Mouse (Mus musculus) midbrain, postnatal 0 days (tissue): ENCODE results near the gene Adk. TPM values are rescaled to one million over a fixed set of nuclear protein-coding genes. Genes with fewer than 3 reads are reported as not detected.

Experiments
- ATAC-seq: fragments of 200-750 bp; cut with Nextera tagmentation; 2 replicates; pipeline ENCODE4 v1.8.0; 2017; ENCODE audit warnings: moderate number of reproducible peaks, mild to moderate bottlenecking, moderate TSS enrichment, moderate library complexity; ENCODE audit not compliant: low FRiP score
- DNase-seq: peaks from one replicate; pipeline ENCODE4 v3.0.0-alpha.2; 2015; ENCODE audit warnings: low spot score
- H3K27ac ChIP-seq: fragments of 300-500 bp; sonication (generic); 2 replicates; pipeline ENCODE4 v1.5.1; 2014; ENCODE audit warnings: low read depth, mild to moderate bottlenecking, low read length, mixed read lengths
- H3K27me3 ChIP-seq: fragments of 300-500 bp; sonication (generic); 2 replicates; pipeline ENCODE4 v1.6.1; 2014; ENCODE audit warnings: low read length, control low read depth, mixed read lengths; ENCODE audit not compliant: insufficient read depth
- H3K36me3 ChIP-seq: fragments of 300-500 bp; sonication (generic); 2 replicates; pipeline ENCODE4 v1.6.1; 2014; ENCODE audit warnings: low read length, control low read depth, mixed read lengths; ENCODE audit not compliant: insufficient read depth
- H3K4me1 ChIP-seq: fragments of 300-500 bp; sonication (generic); 2 replicates; pipeline ENCODE4 v1.6.1; 2014; ENCODE audit warnings: mild to moderate bottlenecking, control low read depth, antibody characterized with exemption, low read length, mixed read lengths; ENCODE audit not compliant: insufficient read depth
- H3K4me2 ChIP-seq: fragments of 300-500 bp; sonication (generic); 2 replicates; pipeline ENCODE4 v1.6.1; 2014; ENCODE audit warnings: low read depth, mild to moderate bottlenecking, low read length, mixed read lengths; ENCODE audit not compliant: poor library complexity, severe bottlenecking
- H3K4me3 ChIP-seq: fragments of 300-500 bp; sonication (generic); 2 replicates; pipeline ENCODE4 v1.5.1; 2014; ENCODE audit warnings: low read depth, mild to moderate bottlenecking, low read length, moderate library complexity
- H3K9ac ChIP-seq: fragments of 300-500 bp; sonication (generic); replicated peaks from 2 replicates; pipeline ENCODE4 v1.6.1; 2014; ENCODE audit warnings: mild to moderate bottlenecking, low read length, moderate library complexity, mixed read lengths; ENCODE audit not compliant: poor library complexity, severe bottlenecking
- H3K9me3 ChIP-seq: fragments of 300-500 bp; sonication (generic); 2 replicates; pipeline ENCODE4 v1.6.1; 2016; ENCODE audit warnings: low read length, control low read depth
- CTCF ChIP-seq: IDR thresholded peaks from 2 replicates; pipeline ENCODE4 v1.5.1; 2016; ENCODE audit warnings: antibody characterized with exemption, mild to moderate bottlenecking
- WGBS: fragments of 180-500 bp; shearing (Covaris S2); extraction: QIAGEN DNeasy Blood & Tissue Kit; methylation state at CpG from one replicate; pipeline ENCODE4 v1.1.7; 2014; 5-methylcytosine and 5-hydroxymethylcytosine counted together
- polyA plus RNA-seq: library from polyadenylated mRNA; unstranded; fragments of >200 nt; fragmentation: Nextera tagmentation; extraction: Ambion mirVana; gene quantifications from 2 replicates; pipeline ENCODE4 v1.2.1, GENCODE M21; 2015
- total RNA-seq: library from RNA; depleted of rRNA; stranded (reverse); fragments of >200 nt; gene quantifications from 2 replicates; pipeline ENCODE4 v1.2.3, GENCODE M21; 2014

Gene Adk
- total and polyA plus RNA-seq, 2 experiments from 2014 or later: 25.3 to 50.6 TPM

GRCm38 (mm10) chr14:21410769-21411477 is 358.5 kb downstream of the Adk start:
- no peak for TF ChIP-seq CTCF
- H3K27me3 ChIP-seq: no peaks in the 10 kb centered on the region
- no peak overlapping the region for H3K4me3 ChIP-seq
- no peak overlapping the region for H3K4me2 ChIP-seq
- ATAC-seq: no peak
- no peak overlapping the region for H3K27ac ChIP-seq
- no peak for DNase-seq
- no peak overlapping the region for H3K9ac ChIP-seq
- 35% methylated on average over 7 of the region's 7 CpGs for WGBS
- no peaks in the 10 kb centered on the region for H3K9me3 ChIP-seq
- no peaks in the 10 kb centered on the region for H3K36me3 ChIP-seq
- H3K4me1 ChIP-seq: 0 out of 2 replicates have a peak, but pooled peaks cover 4% of the 10 kb centered on the region

- TF ChIP-seq CTCF: no peak
- Histone ChIP-seq H3K4me1 (0 out of 2 replicates have a peak, but pooled peaks cover 4% of the 10 kb centered on the region), H3K4me3 (no peak overlapping the region), H3K36me3 (no peaks in the 10 kb centered on the region), H3K27ac (no peak overlapping the region), H3K4me2 (no peak overlapping the region), H3K9me3 (no peaks in the 10 kb centered on the region), H3K27me3 (no peaks in the 10 kb centered on the region), H3K9ac (no peak overlapping the region)
- WGBS: 72% methylated on average over 6 of the region's 6 CpGs
- ATAC-seq (no peak), DNase-seq (no peak)
Measured at GRCm38 (mm10) chr14:21411524-21411923, 359.1 kb downstream of the Adk start.

DNA sequence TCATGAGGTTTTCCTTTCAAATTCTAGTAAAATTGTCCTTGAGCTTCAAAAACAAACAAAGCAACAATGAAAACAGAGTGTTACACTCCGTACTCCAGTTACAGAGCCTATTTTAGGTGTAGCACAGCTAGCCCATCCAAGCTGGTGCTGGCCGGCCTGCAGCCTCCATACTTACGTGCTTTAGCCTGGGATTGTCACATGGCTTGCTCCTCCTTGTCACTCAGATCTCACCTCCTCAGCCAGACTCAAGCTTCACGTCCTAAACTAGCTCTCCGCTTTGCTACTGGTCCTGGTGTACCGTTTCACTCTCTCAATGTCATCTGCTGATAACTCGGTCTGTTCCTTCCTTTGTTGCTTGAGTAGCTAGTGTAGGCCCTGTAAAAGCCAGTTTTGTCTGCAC is 366.0 kb downstream of the Adk start:
- DNase-seq (no peak), ATAC-seq (no peak)
- no peaks in the 10 kb centered on the region for H3K4me1 ChIP-seq
- no peaks in the 10 kb centered on the region for H3K36me3 ChIP-seq
- H3K4me3 ChIP-seq: no peak overlapping the region
- TF ChIP-seq CTCF: no peak
- no peak overlapping the region for H3K27ac ChIP-seq
- no peaks in the 10 kb centered on the region for H3K9me3 ChIP-seq
- H3K27me3 ChIP-seq: no peaks in the 10 kb centered on the region
- 82% methylated on average over 7 of the region's 7 CpGs for WGBS
- no peak overlapping the region for H3K9ac ChIP-seq
- no peak overlapping the region for H3K4me2 ChIP-seq

- peak overlapping the region; percentile 49 for H3K27ac ChIP-seq
- H3K27me3 ChIP-seq: no peaks in the 10 kb centered on the region
- H3K4me2 ChIP-seq: no peak overlapping the region
- no peaks in the 10 kb centered on the region for H3K9me3 ChIP-seq
- TF ChIP-seq CTCF: no peak; the same call in 1 of the 2 replicates
- no peaks in the 10 kb centered on the region for H3K36me3 ChIP-seq
- H3K9ac ChIP-seq: no peak overlapping the region
- 38% methylated on average over 7 of the region's 7 CpGs for WGBS
- no peak overlapping the region for H3K4me3 ChIP-seq
- DNase-seq (no peak), ATAC-seq (peak; percentile 65; the same call in 1 of the 2 replicates)
- H3K4me1 ChIP-seq: no peaks in the 10 kb centered on the region
Measured at GRCm38 (mm10) chr14:21427369-21427768, 375.0 kb downstream of the Adk start.

DNA sequence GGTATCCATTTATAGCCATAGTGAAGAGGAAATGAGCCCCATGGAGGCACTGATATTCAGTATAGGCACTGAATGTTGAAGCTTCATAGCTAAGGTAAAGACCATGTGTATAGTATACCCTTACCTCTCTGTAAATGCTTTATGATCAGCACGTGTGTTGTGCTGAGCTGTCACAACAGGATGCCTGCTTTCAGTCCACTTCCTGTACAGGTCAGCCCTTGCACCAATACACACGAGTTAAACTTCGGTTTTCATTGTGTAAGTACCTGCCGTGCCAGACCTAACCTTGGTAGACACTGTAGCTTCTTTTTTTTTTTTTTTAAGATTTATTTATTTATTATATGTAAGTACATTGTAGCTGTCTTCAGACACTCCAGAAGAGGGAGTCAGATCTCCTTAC is 381.0 kb downstream of the Adk start:
- no peaks in the 10 kb centered on the region for H3K4me1 ChIP-seq
- H3K9me3 ChIP-seq: no peaks in the 10 kb centered on the region
- no peaks in the 10 kb centered on the region for H3K27me3 ChIP-seq
- no peak for TF ChIP-seq CTCF
- H3K4me3 ChIP-seq: no peak overlapping the region
- no peak for ATAC-seq
- no peaks in the 10 kb centered on the region for H3K36me3 ChIP-seq
- no peak overlapping the region for H3K9ac ChIP-seq
- DNase-seq: no peak
- 92% methylated on average over 4 of the region's 4 CpGs for WGBS
- H3K4me2 ChIP-seq: no peak overlapping the region
- no peak overlapping the region for H3K27ac ChIP-seq

- Histone ChIP-seq H3K4me2 (no peak overlapping the region), H3K36me3 (no peaks in the 10 kb centered on the region), H3K27ac (no peak overlapping the region), H3K4me1 (no peaks in the 10 kb centered on the region), H3K9ac (no peak overlapping the region), H3K4me3 (no peak overlapping the region), H3K27me3 (no peaks in the 10 kb centered on the region), H3K9me3 (no peaks in the 10 kb centered on the region)
- 91% methylated on average over 5 of the region's 5 CpGs for whole genome bisulfite sequencing
- DNase-seq (no peak), ATAC-seq (no peak)
- no peak for TF ChIP-seq CTCF
Measured at GRCm38 (mm10) chr14:21433995-21434394, 381.6 kb downstream of the Adk start.
